7 mouse cellular contexts compared by ENCODE assay signal in genomic region chr7:67259828-67260563, GRCm38 (mm10). TPM values are rescaled to one million over a fixed set of nuclear protein-coding genes. Genes with fewer than 3 reads are reported as not detected.
DNase-seq lines count a peak whose midpoint lies in the region; ATAC-seq and TF ChIP-seq lines count a peak whose summit lies in the region.

No protein-coding gene starts in this region.

- no peak for TF ChIP-seq EP300 in CH12.LX (IDR thresholded peaks at IDR 0.05; ENCODE audit: low read length)

- no peak for TF ChIP-seq CTCF in CH12.LX (conservative IDR thresholded peaks at IDR 0.05 in 1 of 2, IDR thresholded peaks at IDR 0.05 in 1 of 2; ENCODE audit: low read depth in 2 of 2, low read length in 2 of 2)
- peak; percentile 40 for TF ChIP-seq CTCF in lung, embryonic 14.5 days (IDR thresholded peaks at IDR 0.05; ENCODE audit: low read depth)

- no peak overlapping the region for H3K9ac ChIP-seq in CH12.LX (ENCODE audit: insufficient read depth, low read depth)
- H3K9ac ChIP-seq in lung, embryonic 14.5 days, result no peak overlapping the region

- no peak overlapping the region for H3K4me2 ChIP-seq in CH12.LX (ENCODE audit: insufficient read depth, low read depth, poor library complexity, severe bottlenecking)
- H3K4me2 ChIP-seq in lung, embryonic 14.5 days, result no peak overlapping the region

- 63% methylated on average over 4 of the region's 4 CpGs for WGBS in lung, embryonic 14.5 days

- H3K79me2 ChIP-seq in CH12.LX (replicated peaks; ENCODE audit: control insufficient read depth, extremely low read depth, insufficient read depth, poor library complexity, severe bottlenecking), result peaks cover 15% of the 10 kb centered on the region

- peaks cover 39 to 74% of the 10 kb centered on the region in 2 experiments for H3K36me3 ChIP-seq in CH12.LX (replicated peaks in 1 of 2; ENCODE audit: control insufficient read depth in 1 of 2, insufficient read depth in 1 of 2, low read length in 1 of 2)
- H3K36me3 ChIP-seq in lung, embryonic 14.5 days (ENCODE audit: insufficient read depth), result peaks cover 24% of the 10 kb centered on the region

- H3K4me1 ChIP-seq in CH12.LX (ENCODE audit: control insufficient read depth in 1 of 2, insufficient read depth in 2 of 2), result no peaks in the 10 kb centered on the region
- no peaks in the 10 kb centered on the region for H3K4me1 ChIP-seq in lung, embryonic 14.5 days (ENCODE audit: insufficient read depth)

- no peaks in the 10 kb centered on the region for H3K27me3 ChIP-seq in CH12.LX (replicated peaks)
- H3K27me3 ChIP-seq in lung, embryonic 14.5 days (ENCODE audit: insufficient read depth, low read length), result no peaks in the 10 kb centered on the region

- in situ Hi-C loops in CH12.LX (cut with MboI; ENCODE audit: low pct_ligation_motif_present, low pct_unique_long_range_greater_than_20kb, low sequenced_read_pairs), result no loop called here

- dilution Hi-C loops in CH12.LX (cut with MboI; ENCODE audit: extremely low pct_ligation_motif_present, extremely low pct_unique_long_range_greater_than_20kb, low sequenced_read_pairs), result no loop called here

- H3K9me3 ChIP-seq in CH12.LX (replicated peaks; ENCODE audit: low read length), result no peaks in the 10 kb centered on the region
- H3K9me3 ChIP-seq in lung, embryonic 14.5 days (ENCODE audit: low read depth, low read length), result no peaks in the 10 kb centered on the region

- H3K4me3 ChIP-seq in CH12.LX (replicated peaks in 1 of 3; ENCODE audit: low read depth in 2 of 3, low read length in 2 of 3, poor library complexity in 1 of 3), result no peak overlapping the region
- no peak overlapping the region for H3K4me3 ChIP-seq in lung, embryonic 14.5 days (ENCODE audit: low read depth, low read length)

- TF ChIP-seq RAD21 in CH12.LX (IDR thresholded peaks at IDR 0.05; ENCODE audit: low read depth, low read length), result no peak

- DNase-seq in CH12.LX (ENCODE audit: extremely low read depth), result peak; percentile 21
- DNase-seq in MN1 (ENCODE audit: low spot score), result peak; percentile 84
- peak; percentile 65 for DNase-seq in cerebellum, adult 8-10 months
- peak; percentile 95 for DNase-seq in heart, adult 11 months
- peak; percentile 43 to 67 for DNase-seq in kidney, adult 8-10 months
- peak; percentile 87 for DNase-seq in lung, embryonic 14.5 days
- peak; percentile 53 to 61 for DNase-seq in spleen, postnatal 14 days (ENCODE audit: low spot score in 2 of 2)

- peak overlapping the region; percentile 36 for H3K27ac ChIP-seq in CH12.LX (ENCODE audit: insufficient read depth, low read depth)
- no peak overlapping the region for H3K27ac ChIP-seq in lung, embryonic 14.5 days (ENCODE audit: low read depth)

- ATAC-seq in lung, embryonic 14.5 days (ENCODE audit: insufficient read depth), result peak; percentile 56; the same call in 1 of the 2 replicates

- no peak for TF ChIP-seq POLR2A in CH12.LX (IDR thresholded peaks at IDR 0.05; ENCODE audit: low read depth, low read length)

TF ChIP-seq in CH12.LX, 34 proteins besides CTCF, POLR2A, EP300 and RAD21:
- no peak for TF ChIP-seq CHD1 (IDR thresholded peaks at IDR 0.05; ENCODE audit: low read depth, low read length)
- no peak for TF ChIP-seq RCOR1 (conservative IDR thresholded peaks at IDR 0.05; ENCODE audit: low read depth, low read length)
- no peak for TF ChIP-seq ELF1 (IDR thresholded peaks at IDR 0.05; ENCODE audit: low read depth, low read length)

RNA-seq across cellular contexts. Expression of gene Lysmd4, which starts 37.7 kb away (rescaled TPM):
- total RNA-seq in CH12.LX (2012; rRNA removed) (10.6 and 12.0 TPM in 2 replicates), CH12.LX (2014; rRNA removed) (4.4 and 5.0 TPM in 2 replicates)
- polyA plus RNA-seq in CH12.LX (2012; ENCODE audit: insufficient read length, low read depth), result 3.0 and 4.0 TPM in 2 replicates
- polyA plus RNA-seq in lung, embryonic 14.5 days (2014; fragmentation: Nextera tagmentation; extraction: Ambion mirVana), result 10.9 and 11.9 TPM in 2 replicates

Comparison
In these comparisons a context has a peak if more than half of its experiments do, and no peak if none do; other contexts are left out.
1. DNase-seq: peak in every context shown above with its lines; median percentile 95 in heart, adult 11 months; 87 in lung, embryonic 14.5 days; 84 in MN1; 65 in cerebellum, adult 8-10 months; 57 in spleen, postnatal 14 days; 55 in kidney, adult 8-10 months; 21 in CH12.LX.